Mouse (Mus musculus) E14TG2a.4 (cell line): ENCODE results near the gene H3f3a.
A peak's percentile ranks its signal among the peaks of the same experiment; 100 is the strongest.

Source experiments
- CTCF ChIP-seq: conservative IDR thresholded peaks from 2 replicates; pipeline ENCODE4 v1.5.1; 2014; ENCODE audit warnings: low read length
- NANOG ChIP-seq: IDR thresholded peaks from 2 replicates; pipeline ENCODE4 v1.6.1; 2014; ENCODE audit warnings: borderline replicate concordance, low read length, mixed read lengths

- TF ChIP-seq CTCF (peak; percentile 20; the same call in 1 of the 2 replicates), NANOG (no peak)
Measured at GRCm38 (mm10) chr1:180768334-180769168, 45.2 kb downstream of the H3f3a start.
